Mouse (Mus musculus) limb, embryonic 15.5 days (tissue): ENCODE measurements at regions not wholly inside any gene's neighbourhood (a gene's known extent, or its start where the extent isn't known, plus 50 kb on each side); places are given as distances from the start of the nearest gene placed in this dataset.

Experiments
- ATAC-seq: fragments of 200-750 bp; cut with Nextera tagmentation; 2 replicates; pipeline ENCODE4 v1.8.0; 2017; ENCODE audit warnings: low read depth, moderate TSS enrichment; ENCODE audit not compliant: insufficient number of reproducible peaks, low FRiP score, low TSS enrichment
- H3K27ac ChIP-seq: fragments of 300-500 bp; sonication (generic); 2 replicates; pipeline ENCODE4 v1.5.1; 2015; ENCODE audit warnings: moderate library complexity, mild to moderate bottlenecking, inconsistent platforms
- H3K27me3 ChIP-seq: fragments of 300-500 bp; sonication (generic); 2 replicates; pipeline ENCODE4 v1.6.1; 2015; ENCODE audit warnings: inconsistent platforms
- H3K36me3 ChIP-seq: fragments of 300-500 bp; sonication (generic); 2 replicates; pipeline ENCODE4 v1.6.1; 2015; ENCODE audit warnings: inconsistent platforms
- H3K4me1 ChIP-seq: fragments of 300-500 bp; sonication (generic); 2 replicates; pipeline ENCODE4 v1.6.1; 2015; ENCODE audit warnings: inconsistent platforms
- H3K4me2 ChIP-seq: fragments of 300-500 bp; sonication (generic); 2 replicates; pipeline ENCODE4 v1.6.1; 2015; ENCODE audit warnings: mild to moderate bottlenecking, inconsistent platforms
- H3K4me3 ChIP-seq: fragments of 300-500 bp; sonication (generic); 2 replicates; pipeline ENCODE4 v1.5.1; 2015; ENCODE audit warnings: mild to moderate bottlenecking, inconsistent platforms
- H3K9ac ChIP-seq: fragments of 300-500 bp; sonication (generic); 2 replicates; pipeline ENCODE4 v1.6.1; 2015; ENCODE audit warnings: inconsistent platforms
- H3K9me3 ChIP-seq: fragments of 300-500 bp; sonication (generic); 2 replicates; pipeline ENCODE4 v1.6.1; 2016; ENCODE audit warnings: inconsistent platforms
- WGBS: fragments of 180-500 bp; shearing (Covaris S2); methylation state at CpG from one replicate; pipeline ENCODE4 v1.1.7; 2015; 5-methylcytosine and 5-hydroxymethylcytosine counted together

DNA sequence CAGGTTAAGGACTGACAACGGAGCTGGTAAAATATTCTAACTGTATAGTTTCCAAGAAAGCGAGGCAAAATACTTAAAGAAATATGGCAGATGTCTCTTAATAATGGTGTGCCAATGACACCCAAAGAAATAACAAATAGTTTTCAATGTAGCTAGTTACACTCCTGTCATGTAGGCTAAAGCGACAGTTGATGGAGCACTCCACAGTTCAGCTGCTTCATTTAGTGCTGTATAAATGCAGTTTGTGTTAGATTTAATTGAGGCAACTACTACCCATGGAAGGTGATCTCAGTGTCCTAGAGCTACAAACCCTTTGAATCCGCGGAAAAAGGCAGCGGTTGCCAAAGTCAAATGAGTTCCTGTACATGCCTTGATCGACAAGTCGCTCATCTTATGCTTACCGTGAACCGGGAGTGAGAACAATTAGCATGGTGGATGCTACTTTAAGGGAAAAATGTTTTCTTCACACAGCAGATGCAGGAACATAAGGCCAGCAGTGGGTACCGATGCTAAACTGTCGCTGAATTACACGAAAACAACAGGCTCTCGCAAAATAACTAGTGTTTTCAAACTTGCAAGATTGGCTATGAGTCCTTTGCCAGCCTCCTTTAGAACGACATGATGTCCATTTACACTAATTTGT lies 961.4 kb downstream of the Mat2b start:
- WGBS: 84% methylated on average over 15 of the region's 15 CpGs
- no peaks in the 10 kb centered on the region for H3K27me3 ChIP-seq
- H3K36me3 ChIP-seq: no peaks in the 10 kb centered on the region
- H3K9me3 ChIP-seq: no peaks in the 10 kb centered on the region
- no peak overlapping the region for H3K27ac ChIP-seq
- no peak for ATAC-seq
- H3K9ac ChIP-seq: no peak overlapping the region
- no peak overlapping the region for H3K4me3 ChIP-seq
- H3K4me2 ChIP-seq: no peak overlapping the region
- H3K4me1 ChIP-seq: no peaks in the 10 kb centered on the region

- no peak overlapping the region for H3K9ac ChIP-seq
- H3K27ac ChIP-seq: no peak overlapping the region
- no peaks in the 10 kb centered on the region for H3K36me3 ChIP-seq
- H3K4me1 ChIP-seq: no peaks in the 10 kb centered on the region
- no peaks in the 10 kb centered on the region for H3K27me3 ChIP-seq
- H3K4me3 ChIP-seq: no peak overlapping the region
- ATAC-seq: no peak
- H3K4me2 ChIP-seq: no peak overlapping the region
- H3K9me3 ChIP-seq: no peaks in the 10 kb centered on the region
Measured at GRCm38 (mm10) chr11:39723621-39724020, 971.4 kb downstream of the Mat2b start.

DNA sequence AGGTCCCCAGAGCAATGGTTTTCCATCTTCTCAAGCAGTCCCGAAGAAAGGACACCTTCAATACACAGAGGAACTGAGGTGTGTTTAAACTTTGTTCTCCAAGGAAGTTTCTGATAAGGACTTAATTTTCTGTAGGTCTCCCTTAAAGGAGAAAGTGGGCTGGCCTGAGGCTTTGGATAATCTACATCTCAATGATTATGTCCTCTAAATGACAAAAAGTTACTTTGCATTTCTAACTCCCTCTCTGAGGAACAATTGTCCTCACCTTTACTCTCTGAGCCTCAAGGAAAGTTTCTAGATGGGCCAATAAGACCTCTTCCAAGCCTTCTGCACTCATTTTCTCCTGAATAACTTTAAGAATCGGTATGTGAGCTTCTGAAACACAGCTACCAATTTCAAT lies 1016.5 kb downstream of the Mat2b start:
- Histone ChIP-seq H3K27me3 (no peaks in the 10 kb centered on the region), H3K4me2 (no peak overlapping the region), H3K9me3 (no peaks in the 10 kb centered on the region), H3K4me1 (no peaks in the 10 kb centered on the region), H3K4me3 (no peak overlapping the region), H3K36me3 (no peaks in the 10 kb centered on the region), H3K27ac (no peak overlapping the region), H3K9ac (no peak overlapping the region)
- 70% methylated on average over 2 of the region's 2 CpGs for WGBS
- ATAC-seq: no peak

DNA sequence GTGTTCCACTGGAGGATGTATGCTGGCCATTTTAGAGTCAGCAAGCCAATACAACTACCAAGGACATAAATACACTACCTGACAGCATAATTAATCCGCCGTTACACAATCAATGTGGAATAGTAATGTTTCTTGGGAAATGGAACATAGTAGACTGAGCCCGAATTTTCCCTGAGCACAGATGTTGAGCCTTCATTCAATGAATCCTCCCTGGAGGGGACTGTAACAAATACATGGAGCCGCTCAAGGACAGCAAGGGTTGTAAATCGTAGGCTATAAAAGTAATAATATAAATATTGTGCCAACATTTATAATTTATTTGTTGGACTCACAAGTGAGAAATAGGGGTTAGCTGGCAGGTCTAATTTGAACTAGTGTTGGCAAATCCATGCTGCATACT lies 1041.4 kb downstream of the Mat2b start:
- Histone ChIP-seq H3K4me2 (no peak overlapping the region), H3K36me3 (no peaks in the 10 kb centered on the region), H3K9ac (no peak overlapping the region), H3K27ac (no peak overlapping the region), H3K9me3 (no peaks in the 10 kb centered on the region), H3K4me1 (no peaks in the 10 kb centered on the region), H3K4me3 (no peak overlapping the region), H3K27me3 (no peaks in the 10 kb centered on the region)
- 70% methylated on average over 5 of the region's 5 CpGs for WGBS
- no peak for ATAC-seq

DNA sequence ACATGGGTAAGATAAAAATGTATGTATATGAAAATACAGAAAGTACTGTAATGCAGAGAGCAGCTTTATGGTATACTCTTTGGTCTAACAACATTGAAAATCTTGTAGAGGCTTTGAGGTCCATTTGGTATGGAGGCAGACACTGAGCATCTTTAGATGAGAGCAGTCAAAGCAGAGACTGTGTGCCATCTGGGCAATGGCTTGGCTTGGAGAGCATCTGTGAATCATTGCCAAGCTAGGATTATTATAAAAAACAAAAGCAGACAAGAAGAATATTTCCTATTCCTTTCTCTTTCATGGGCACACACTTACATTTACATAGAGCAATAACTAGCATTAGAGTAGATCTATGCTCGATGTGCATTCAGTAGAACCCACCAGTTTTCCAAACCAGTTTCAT lies 1075.6 kb downstream of the Mat2b start:
- Histone ChIP-seq H3K27me3 (no peaks in the 10 kb centered on the region), H3K9me3 (no peaks in the 10 kb centered on the region), H3K4me2 (no peak overlapping the region), H3K36me3 (no peaks in the 10 kb centered on the region), H3K9ac (no peak overlapping the region), H3K4me3 (no peak overlapping the region), H3K4me1 (no peaks in the 10 kb centered on the region), H3K27ac (no peak overlapping the region)
- WGBS: 79% methylated on average over 1 of the region's 1 CpGs
- no peak for ATAC-seq

DNA sequence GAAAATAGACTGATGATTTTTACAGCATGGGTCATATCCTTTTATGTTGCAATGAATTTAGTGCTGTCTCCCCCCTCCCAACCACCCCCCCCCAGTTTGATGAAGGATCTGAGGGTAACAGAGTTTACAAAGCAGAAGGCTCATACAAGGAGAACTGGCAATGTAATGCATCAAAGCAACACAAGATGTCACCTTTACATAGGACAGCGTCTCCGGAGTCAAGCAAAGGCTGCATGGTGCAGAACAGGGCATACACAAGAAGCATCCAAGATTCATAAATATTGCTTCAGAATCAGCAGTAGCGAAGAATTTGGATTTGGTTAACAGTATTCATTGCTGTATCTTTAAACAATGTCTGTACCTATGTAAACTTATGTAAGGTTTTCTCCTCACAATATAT lies 1079.2 kb downstream of the Mat2b start:
- Histone ChIP-seq H3K27me3 (no peaks in the 10 kb centered on the region), H3K27ac (no peak overlapping the region), H3K36me3 (no peaks in the 10 kb centered on the region), H3K4me3 (no peak overlapping the region), H3K9me3 (no peaks in the 10 kb centered on the region), H3K4me1 (no peaks in the 10 kb centered on the region), H3K9ac (no peak overlapping the region), H3K4me2 (no peak overlapping the region)
- WGBS: 84% methylated on average over 3 of the region's 3 CpGs
- ATAC-seq: no peak

- Histone ChIP-seq H3K4me2 (no peak overlapping the region), H3K9me3 (no peaks in the 10 kb centered on the region), H3K4me1 (no peaks in the 10 kb centered on the region), H3K9ac (no peak overlapping the region), H3K4me3 (no peak overlapping the region), H3K36me3 (no peaks in the 10 kb centered on the region), H3K27me3 (no peaks in the 10 kb centered on the region), H3K27ac (no peak overlapping the region)
- 24% methylated on average over 4 of the region's 4 CpGs for WGBS
- no peak for ATAC-seq
Measured at GRCm38 (mm10) chr11:39596479-39596878, 1098.5 kb downstream of the Mat2b start.

DNA sequence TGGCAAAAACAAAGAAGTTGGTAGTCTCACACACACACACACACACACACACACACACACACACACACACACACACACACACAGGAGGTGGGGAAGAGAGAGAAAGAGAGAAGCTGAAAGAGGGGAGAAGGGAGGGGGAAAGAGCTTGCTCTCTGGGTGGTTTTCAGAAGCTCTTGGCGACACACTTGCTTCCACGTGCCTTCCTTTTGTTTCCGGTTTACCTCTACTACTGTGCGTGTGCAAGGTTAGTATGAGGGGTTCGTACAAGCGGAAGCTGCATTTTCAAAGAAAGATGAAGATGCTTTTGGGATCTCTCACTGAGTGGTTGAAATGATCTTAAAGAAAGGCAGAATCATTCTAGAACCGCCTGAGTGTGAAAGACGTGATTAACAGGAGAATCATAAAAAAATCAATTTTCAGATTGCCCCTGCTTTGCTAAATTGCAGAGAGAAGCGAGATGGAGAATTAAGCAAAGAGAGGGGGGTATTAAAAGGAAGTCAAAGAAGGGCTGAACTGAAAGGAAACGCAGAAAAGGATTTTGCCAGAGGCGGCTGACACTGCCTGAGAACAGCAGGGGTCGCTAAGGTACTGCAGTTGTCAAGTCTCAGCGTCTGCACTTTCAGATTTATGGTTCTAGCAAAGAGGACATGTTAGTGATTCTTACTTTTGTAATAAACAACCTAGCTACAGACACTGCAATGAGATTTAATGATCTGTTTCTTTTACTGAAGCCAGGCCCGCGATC lies 1106.2 kb downstream of the Mat2b start:
- Histone ChIP-seq H3K4me2 (peak overlapping the region; percentile 27; the same call in 1 of the 2 replicates), H3K4me3 (peak overlapping the region; percentile 22; the same call in 1 of the 2 replicates), H3K4me1 (no peaks in the 10 kb centered on the region), H3K9me3 (no peaks in the 10 kb centered on the region), H3K36me3 (no peaks in the 10 kb centered on the region), H3K27ac (no peak overlapping the region), H3K9ac (no peak overlapping the region), H3K27me3 (no peaks in the 10 kb centered on the region)
- 17% methylated on average over 15 of the region's 15 CpGs for WGBS
- ATAC-seq: no peak

DNA sequence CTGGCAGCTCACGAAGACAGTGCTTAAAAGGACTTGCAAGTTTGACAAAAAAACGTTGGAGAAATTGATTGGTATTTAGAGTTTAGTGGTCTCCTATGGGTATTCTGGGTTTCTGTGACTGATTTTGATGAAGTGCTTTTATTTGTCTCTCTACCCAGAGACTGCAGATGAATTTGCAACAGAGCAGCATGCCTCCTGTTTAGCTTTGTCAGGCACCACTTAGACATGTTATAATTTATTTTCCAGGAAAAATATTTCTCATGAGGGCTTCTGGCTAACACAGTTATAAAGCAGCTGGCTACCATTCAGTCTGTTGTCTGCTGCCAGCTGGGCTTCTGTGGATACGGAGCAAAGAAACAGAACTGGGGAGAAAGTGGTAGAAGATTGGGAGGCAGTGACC lies 1136.7 kb downstream of the Mat2b start:
- Histone ChIP-seq H3K9me3 (no peaks in the 10 kb centered on the region), H3K4me3 (no peak overlapping the region), H3K27ac (no peak overlapping the region), H3K27me3 (no peaks in the 10 kb centered on the region), H3K9ac (no peak overlapping the region), H3K36me3 (no peaks in the 10 kb centered on the region), H3K4me2 (no peak overlapping the region), H3K4me1 (no peaks in the 10 kb centered on the region)
- no peak for ATAC-seq
- 28% methylated on average over 3 of the region's 3 CpGs for WGBS

DNA sequence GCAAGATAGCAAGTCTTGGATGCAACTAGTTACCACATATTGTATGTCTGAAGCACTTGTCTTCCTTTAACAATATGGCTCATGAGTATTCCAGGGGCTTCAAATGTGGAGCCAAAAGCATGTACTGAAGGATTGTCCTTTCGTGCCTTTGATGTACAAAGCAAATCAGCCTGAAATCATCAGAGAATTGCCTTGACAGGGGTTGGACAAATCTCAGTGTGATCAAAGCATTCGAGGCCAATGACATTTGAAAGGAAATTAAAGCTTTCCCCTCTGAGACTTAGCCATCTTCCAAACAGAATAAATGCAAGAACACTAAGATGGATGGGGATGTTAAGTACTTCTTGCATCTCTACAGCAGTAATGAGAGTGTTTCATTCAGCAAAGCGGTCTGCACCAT lies 1144.9 kb downstream of the Mat2b start:
- no peaks in the 10 kb centered on the region for H3K36me3 ChIP-seq
- H3K27ac ChIP-seq: no peak overlapping the region
- no peaks in the 10 kb centered on the region for H3K27me3 ChIP-seq
- no peaks in the 10 kb centered on the region for H3K4me1 ChIP-seq
- no peak overlapping the region for H3K4me2 ChIP-seq
- no peak overlapping the region for H3K9ac ChIP-seq
- WGBS: 68% methylated on average over 3 of the region's 3 CpGs
- no peak overlapping the region for H3K4me3 ChIP-seq
- no peaks in the 10 kb centered on the region for H3K9me3 ChIP-seq
- no peak for ATAC-seq

- Histone ChIP-seq H3K4me3 (no peak overlapping the region), H3K9ac (no peak overlapping the region), H3K36me3 (no peaks in the 10 kb centered on the region), H3K4me1 (no peaks in the 10 kb centered on the region), H3K4me2 (no peak overlapping the region), H3K9me3 (no peaks in the 10 kb centered on the region), H3K27me3 (no peaks in the 10 kb centered on the region), H3K27ac (no peak overlapping the region)
- ATAC-seq: no peak
- 34% methylated on average over 7 of the region's 7 CpGs for WGBS
Measured at GRCm38 (mm10) chr11:39524866-39525649, 1169.9 kb downstream of the Mat2b start.

- H3K27me3 ChIP-seq: no peaks in the 10 kb centered on the region
- H3K4me1 ChIP-seq: no peaks in the 10 kb centered on the region
- no peaks in the 10 kb centered on the region for H3K9me3 ChIP-seq
- 66% methylated on average over 4 of the region's 4 CpGs for WGBS
- no peak overlapping the region for H3K27ac ChIP-seq
- no peaks in the 10 kb centered on the region for H3K36me3 ChIP-seq
- no peak overlapping the region for H3K9ac ChIP-seq
- ATAC-seq: no peak
- no peak overlapping the region for H3K4me3 ChIP-seq
- H3K4me2 ChIP-seq: no peak overlapping the region
Measured at GRCm38 (mm10) chr11:39495253-39495652, 1199.8 kb downstream of the Mat2b start.
